Mouse (Mus musculus): Measurements from ENCODE around the gene Lgalsl.

The Lgalsl gene

GRCm38 (mm10) chr11:20830686-20831505 lies at the start of gene Lgalsl:
TSS of gene Lgalsl (minus strand) at chr11:20831056.
- peak; percentile 81 for DNase-seq

DNA sequence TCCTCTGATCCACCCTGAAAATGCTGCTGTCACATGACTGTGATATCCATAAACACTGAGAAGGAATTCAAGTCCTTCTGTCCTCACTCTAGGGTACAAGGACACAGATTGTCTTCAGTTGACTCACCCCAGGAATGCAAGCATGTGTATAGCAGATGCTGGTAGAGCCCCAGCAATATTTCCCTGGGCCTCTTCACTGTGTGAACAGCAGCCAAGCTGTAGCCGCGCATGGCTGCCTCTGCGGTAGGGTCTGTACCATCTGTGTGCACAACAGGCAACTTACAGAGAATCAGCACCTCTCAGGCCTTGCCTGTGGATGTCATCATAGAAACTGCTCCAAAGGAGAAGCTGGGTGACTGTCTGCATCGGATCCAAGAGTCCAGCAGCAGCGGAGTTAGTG lies 47.8 kb upstream of the Lgalsl start:
- DNase-seq: no peak

- DNase-seq: no peak
Measured at GRCm38 (mm10) chr11:20877578-20878096, 46.8 kb upstream of the Lgalsl start.

- no peak for DNase-seq
Measured at GRCm38 (mm10) chr11:20873386-20873785, 42.5 kb upstream of the Lgalsl start.

DNA sequence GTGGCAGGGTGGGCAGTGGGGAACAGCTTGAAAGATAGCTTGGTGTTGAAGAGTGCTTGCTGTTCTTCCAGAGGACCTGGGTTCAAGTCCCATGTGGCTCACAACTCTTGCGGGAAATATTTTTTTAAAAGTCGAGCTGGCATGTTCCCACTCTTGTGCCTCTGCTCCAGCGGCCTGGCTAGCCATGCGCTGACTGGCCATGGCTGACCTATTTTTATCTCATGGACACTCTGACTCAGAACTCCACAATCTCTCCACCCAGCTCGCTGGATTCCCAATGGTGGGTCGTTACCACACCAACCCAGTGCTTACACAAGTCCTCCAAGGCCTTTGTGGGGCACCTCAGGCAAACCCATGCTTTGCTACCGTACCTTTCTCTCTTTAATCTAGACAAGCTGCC lies 42.1 kb upstream of the Lgalsl start:
- DNase-seq: no peak

GRCm38 (mm10) chr11:20872444-20872843 lies 41.6 kb upstream of the Lgalsl start:
- no peak for DNase-seq

DNA sequence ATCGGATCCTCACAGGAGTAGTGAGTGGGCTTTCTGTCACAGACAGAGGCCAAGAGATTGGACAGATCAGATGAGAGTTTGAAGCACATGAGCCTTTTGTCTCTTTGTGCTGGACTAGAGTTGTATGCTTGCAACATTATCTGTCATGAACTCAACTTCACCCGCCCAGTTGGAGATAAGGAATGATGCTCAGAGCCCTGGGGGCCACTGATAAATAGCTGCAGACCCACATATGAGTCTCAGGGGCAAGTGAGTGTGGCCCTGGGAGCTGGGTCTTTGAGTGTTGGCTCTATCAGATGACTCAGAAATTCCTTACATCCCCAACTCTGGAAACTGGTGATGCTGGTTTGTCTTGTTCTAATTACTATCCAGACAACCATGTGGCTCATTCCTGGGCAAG lies 39.1 kb upstream of the Lgalsl start:
- DNase-seq: no peak

- no peak for DNase-seq
Measured at GRCm38 (mm10) chr11:20865450-20865849, 34.6 kb upstream of the Lgalsl start.

DNA sequence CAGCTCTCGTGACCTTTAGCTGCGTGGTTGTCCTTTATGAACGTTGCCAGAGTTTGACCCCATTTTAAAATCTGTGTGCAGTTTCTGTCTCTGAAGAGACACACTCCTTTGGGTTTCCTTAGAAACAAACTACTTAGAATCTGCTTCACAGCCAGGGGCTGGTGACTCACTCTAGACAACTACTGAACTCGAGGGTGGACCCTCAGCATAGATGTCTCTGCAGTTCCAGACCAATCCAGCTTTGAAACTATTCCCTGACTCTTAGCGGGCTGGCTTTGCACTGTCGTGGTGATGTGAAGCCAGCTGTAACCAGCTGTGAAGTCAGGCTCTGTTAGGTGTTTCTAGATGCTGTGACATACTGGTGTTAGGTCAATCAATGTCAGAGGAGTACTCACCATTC lies 33.8 kb upstream of the Lgalsl start:
- peak; percentile 24 for DNase-seq

GRCm38 (mm10) chr11:20862101-20862500 lies 31.2 kb upstream of the Lgalsl start:
- no peak for DNase-seq

- no peak for DNase-seq
Measured at GRCm38 (mm10) chr11:20860351-20860750, 29.5 kb upstream of the Lgalsl start.

DNA sequence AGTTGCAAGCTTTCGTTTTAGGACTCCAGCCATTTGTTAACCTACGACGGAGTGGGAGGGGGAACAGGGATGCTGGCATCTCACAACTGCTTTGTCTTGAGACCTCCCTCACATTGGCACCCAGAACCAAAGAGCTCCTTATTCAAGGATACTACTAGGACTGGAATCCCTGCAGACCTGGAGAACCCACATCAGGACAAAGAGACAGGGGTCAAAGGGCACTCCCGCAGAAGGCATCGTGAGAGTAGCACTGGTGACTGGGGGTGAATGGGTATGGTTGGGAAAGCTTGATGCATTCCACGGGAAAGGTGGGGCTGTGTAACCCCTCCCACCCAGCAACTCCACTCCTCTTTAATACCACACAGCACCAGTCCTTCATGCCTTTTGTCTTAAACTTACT lies 29.0 kb upstream of the Lgalsl start:
- peak; percentile 45 for DNase-seq

DNA sequence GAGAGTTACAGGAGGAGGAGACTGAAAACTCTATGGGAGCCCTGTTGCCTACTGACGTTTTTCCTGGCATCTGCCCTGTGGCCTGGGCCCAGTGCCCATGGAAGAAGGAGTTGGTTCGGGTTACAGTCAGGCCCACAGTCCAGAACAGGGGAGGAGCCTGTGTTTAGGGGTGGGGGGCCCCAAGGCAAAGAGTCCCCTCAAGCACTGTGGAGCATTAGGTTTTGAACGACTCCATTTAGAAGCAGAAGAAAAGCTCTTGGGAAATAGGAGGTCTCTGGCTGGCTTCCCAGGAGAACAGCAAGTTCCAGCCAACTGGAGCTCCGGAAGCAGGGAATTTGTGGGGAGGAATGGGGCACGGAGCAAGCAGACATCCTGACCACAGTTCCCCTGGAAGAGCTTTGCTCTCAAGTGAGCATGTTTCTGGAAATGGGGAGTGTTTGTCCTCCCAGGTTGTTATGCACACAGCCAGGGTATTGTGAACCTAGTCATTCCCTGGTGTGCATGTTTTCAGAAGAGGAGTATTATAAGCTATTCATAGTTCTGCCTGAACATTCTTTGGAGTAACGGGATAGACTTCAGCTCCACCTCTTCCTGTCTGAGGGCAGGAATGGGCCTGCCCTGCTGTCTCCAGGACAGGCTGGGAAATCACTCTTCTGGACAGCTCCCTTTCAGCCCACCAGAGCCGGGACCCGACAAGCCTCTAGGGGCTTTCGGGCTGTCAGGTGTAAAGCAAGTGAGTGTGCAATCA lies 28.2 kb upstream of the Lgalsl start:
- DNase-seq: peak; percentile 95

DNA sequence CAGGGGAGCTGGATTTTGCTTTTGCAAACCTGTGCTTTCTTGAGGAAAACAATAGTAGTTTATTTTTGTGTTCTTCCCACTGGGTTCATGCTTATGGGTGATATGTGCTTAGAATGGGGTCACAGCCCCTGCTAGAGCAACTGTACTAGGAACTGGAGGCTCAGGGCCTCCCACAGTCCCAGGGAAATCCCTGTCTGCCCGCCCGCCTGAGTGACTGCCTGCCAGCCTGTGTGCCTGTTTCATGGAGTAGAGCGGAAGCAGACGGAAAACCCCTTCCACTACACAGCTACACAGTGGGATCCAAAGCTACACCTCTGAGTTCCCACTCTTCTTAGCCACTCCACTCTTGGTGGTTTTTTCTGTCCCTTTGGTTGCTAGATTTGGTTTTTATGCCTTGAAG lies 27.1 kb upstream of the Lgalsl start:
- no peak for DNase-seq

DNA sequence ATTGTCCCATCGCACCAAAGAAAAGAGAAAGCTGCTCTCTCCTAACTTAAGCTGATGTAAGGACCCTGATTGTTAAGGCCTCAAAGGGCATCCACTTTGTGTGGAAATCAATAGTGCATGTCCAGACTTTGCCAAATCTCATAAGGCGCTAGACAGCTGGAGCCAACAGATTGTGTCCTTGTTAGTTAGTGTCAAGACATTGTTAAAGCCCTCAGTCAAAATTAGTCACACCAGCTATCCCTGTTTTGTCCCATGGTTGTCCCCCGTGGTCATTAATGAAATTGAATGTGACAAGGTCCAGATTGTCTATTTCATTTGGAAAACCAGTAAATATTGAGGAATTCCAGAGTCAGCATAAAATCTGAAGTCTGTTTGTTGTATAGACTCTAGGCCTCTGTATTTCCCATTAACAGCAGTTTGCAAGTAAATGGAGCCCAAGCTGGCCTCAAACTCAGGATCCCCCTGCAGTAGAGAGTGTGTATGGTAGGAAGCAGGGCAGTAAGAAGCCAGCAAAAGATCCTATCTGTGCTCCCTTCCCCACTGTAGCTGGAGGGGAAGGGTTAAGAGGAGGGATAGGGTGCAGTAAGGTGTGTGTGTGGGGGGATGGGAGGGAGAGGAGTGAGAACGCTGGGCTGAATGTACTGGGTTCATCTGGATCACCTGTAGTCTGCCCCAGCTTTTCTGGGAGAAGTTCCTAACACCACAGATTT lies 23.3 kb upstream of the Lgalsl start:
- no peak for DNase-seq

DNA sequence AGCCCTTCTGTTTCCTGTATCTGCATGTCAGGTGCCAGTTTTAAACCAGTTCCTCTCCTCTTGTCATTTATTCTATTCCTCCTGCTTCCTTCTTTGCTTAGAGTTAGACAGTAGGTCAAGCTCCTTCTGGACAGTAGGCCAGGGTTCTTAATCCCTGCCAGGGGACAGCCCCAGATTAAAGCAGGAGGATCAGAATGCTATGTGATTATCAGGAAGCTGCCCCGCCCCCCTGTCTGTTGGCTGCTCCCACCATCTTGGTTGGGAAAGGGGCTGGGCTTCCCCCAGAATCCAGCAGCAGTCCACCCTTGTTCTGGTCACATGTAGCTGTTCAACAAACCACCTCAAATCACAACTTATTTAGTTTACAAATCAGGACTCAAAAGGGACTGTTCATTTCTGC lies 19.3 kb upstream of the Lgalsl start:
- no peak for DNase-seq

- no peak for DNase-seq
Measured at GRCm38 (mm10) chr11:20849403-20849802, 18.5 kb upstream of the Lgalsl start.

- DNase-seq: no peak
Measured at GRCm38 (mm10) chr11:20837366-20837765, 6.5 kb upstream of the Lgalsl start.

GRCm38 (mm10) chr11:20831600-20832137 lies 813 bp upstream of the Lgalsl start:
- peak; percentile 49 for DNase-seq

DNA sequence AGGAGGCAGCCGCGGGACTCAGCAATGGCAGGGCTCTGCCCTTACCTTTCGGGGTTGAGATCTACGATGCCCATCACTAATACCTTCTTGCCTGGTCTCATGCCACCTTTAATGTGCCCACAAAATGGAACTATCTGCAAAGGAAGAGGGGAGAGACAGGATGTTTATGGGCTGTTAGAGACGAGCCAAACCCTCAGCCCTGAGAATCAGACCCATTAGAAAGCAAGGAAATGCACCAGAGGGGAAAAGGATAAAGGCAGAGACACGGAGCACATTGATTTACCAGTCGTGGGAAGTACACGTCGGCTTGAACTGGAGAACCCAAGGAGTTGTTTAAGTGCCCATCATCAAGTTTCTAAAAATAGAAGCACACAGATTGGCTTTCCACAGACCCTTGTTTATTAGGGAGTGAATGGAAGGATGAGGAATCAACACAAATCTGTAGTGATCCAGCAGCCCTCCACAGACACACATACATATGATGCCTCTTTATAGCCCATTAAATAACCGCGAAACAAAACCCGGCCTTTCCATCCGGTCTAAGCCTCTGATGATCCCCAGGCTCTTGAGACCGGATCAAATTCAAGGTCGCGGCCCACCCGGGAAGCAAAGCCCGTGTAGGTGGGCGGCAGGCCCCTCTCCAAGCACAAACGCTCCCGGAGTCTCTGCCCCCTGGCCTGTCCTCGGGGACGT lies 717 bp downstream of the Lgalsl start:
- DNase-seq: peak; percentile 35

- peak; percentile 34 for DNase-seq
Measured at GRCm38 (mm10) chr11:20829056-20829686, 1.7 kb downstream of the Lgalsl start.

- no peak for DNase-seq
Measured at GRCm38 (mm10) chr11:20823961-20824360, 6.9 kb downstream of the Lgalsl start.
